11 mouse cellular contexts compared by ENCODE assay signal in the genomic region with DNA sequence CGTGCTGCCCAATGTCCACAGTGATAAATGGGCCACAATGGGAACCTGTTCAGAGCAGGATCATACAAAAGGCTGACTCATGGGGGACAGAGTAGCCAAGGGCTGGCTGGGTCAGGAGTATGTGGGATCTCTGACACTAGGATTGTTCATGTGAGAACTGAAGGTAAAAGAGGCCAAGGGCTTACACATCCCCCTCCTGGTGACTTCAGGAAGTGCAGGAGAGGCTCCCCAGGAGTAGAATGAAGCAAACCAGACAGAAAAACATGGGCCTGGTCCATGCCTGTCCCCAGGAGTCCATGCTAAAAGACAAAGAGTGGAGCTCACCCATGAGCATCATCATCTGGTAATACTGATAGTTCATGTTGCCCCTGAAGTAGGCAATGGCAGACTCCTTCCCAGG. TPM values are rescaled to one million over a fixed set of nuclear protein-coding genes. Genes with fewer than 3 reads are reported as not detected.
DNase-seq lines count a peak whose midpoint lies in the region; ATAC-seq and TF ChIP-seq lines count a peak whose summit lies in the region.
"Not testable (repeated sequence)": the region's sequence is repeated elsewhere in the genome, so short reads cannot be mapped to it uniquely, and the experiment has no call there.
"Had no signal": no experiment of that assay in that cellular context is flagged by ENCODE, and none has a peak within 500 bp of the region (broad histone marks: within the 10 kb centered on the region; RNA-seq: fewer than 3 reads in every experiment).

No protein-coding gene starts in this region.

- not testable (repeated sequence) for H3K9ac ChIP-seq in CH12.LX (ENCODE audit: insufficient read depth, low read depth); embryonic facial prominence, embryonic 11.5 days (replicated peaks; ENCODE audit: low read length); heart, postnatal 0 days (replicated peaks; ENCODE audit: low read depth, low read length); lung, embryonic 14.5 days

- H3K36me3 ChIP-seq in CH12.LX (replicated peaks in 1 of 2; ENCODE audit: control insufficient read depth in 1 of 2, insufficient read depth in 1 of 2, low read length in 1 of 2); embryonic facial prominence, embryonic 11.5 days (replicated peaks; ENCODE audit: control insufficient read depth, insufficient read depth, low read depth, low read length); heart, postnatal 0 days (replicated peaks; ENCODE audit: control insufficient read depth, insufficient read depth, low read length); lung, embryonic 14.5 days (ENCODE audit: insufficient read depth): not testable (repeated sequence)

- dilution Hi-C loops in CH12.LX (cut with MboI; ENCODE audit: extremely low pct_ligation_motif_present, extremely low pct_unique_long_range_greater_than_20kb, low sequenced_read_pairs) = not testable (repeated sequence)

- H3K4me3 ChIP-seq in CH12.LX (replicated peaks in 1 of 3; ENCODE audit: low read depth in 2 of 3, low read length in 2 of 3, poor library complexity in 1 of 3); embryonic facial prominence, embryonic 11.5 days (ENCODE audit: low read depth, low read length); heart, postnatal 0 days (ENCODE audit: low read depth, low read length); lung, embryonic 14.5 days (ENCODE audit: low read depth, low read length): not testable (repeated sequence)

- H3K4me1 ChIP-seq in CH12.LX (ENCODE audit: control insufficient read depth in 1 of 2, insufficient read depth in 2 of 2); embryonic facial prominence, embryonic 11.5 days (ENCODE audit: control insufficient read depth, insufficient read depth, low read length); heart, postnatal 0 days (ENCODE audit: control insufficient read depth, insufficient read depth); lung, embryonic 14.5 days (ENCODE audit: insufficient read depth): not testable (repeated sequence)

- not testable (repeated sequence) for TF ChIP-seq POLR2A in CH12.LX (IDR thresholded peaks at IDR 0.05; ENCODE audit: low read depth, low read length)

- H3K79me2 ChIP-seq in CH12.LX (replicated peaks; ENCODE audit: control insufficient read depth, extremely low read depth, insufficient read depth, poor library complexity, severe bottlenecking) = not testable (repeated sequence)

- H3K4me2 ChIP-seq in CH12.LX (ENCODE audit: insufficient read depth, low read depth, poor library complexity, severe bottlenecking); embryonic facial prominence, embryonic 11.5 days (ENCODE audit: low read depth, low read length); heart, postnatal 0 days (ENCODE audit: low read depth, low read length); lung, embryonic 14.5 days: not testable (repeated sequence)

- WGBS in embryonic facial prominence, embryonic 11.5 days = 84% methylated on average over 1 of the region's 1 CpGs
- 68% methylated on average over 1 of the region's 1 CpGs for WGBS in heart, postnatal 0 days
- WGBS in lung, embryonic 14.5 days = 65% methylated on average over 1 of the region's 1 CpGs

- ATAC-seq in embryonic facial prominence, embryonic 11.5 days (replicated peaks; ENCODE audit: insufficient number of reproducible peaks, low FRiP score, low TSS enrichment, low read depth); heart, postnatal 0 days (ENCODE audit: insufficient read depth, low read depth); lung, embryonic 14.5 days (ENCODE audit: insufficient read depth): not testable (repeated sequence)
- peak; percentile 72 for ATAC-seq in neutrophil, adult 5-6 weeks (ENCODE audit: extremely low read depth, insufficient number of reproducible peaks, low FRiP score, poor library complexity, severe bottlenecking)

- not testable (repeated sequence) for H3K27ac ChIP-seq in CH12.LX (ENCODE audit: insufficient read depth, low read depth); embryonic facial prominence, embryonic 11.5 days (replicated peaks; ENCODE audit: low read depth, low read length); heart, postnatal 0 days (ENCODE audit: low read depth); lung, embryonic 14.5 days (ENCODE audit: low read depth)

- peak; percentile 48 for DNase-seq in CH12.LX (ENCODE audit: extremely low read depth)
- peak; percentile 56 for DNase-seq in adrenal gland, postnatal 25 days
- peak; percentile 71 for DNase-seq in embryonic facial prominence, embryonic 11.5 days (ENCODE audit: low spot score)
- DNase-seq in heart, postnatal 0 days (ENCODE audit: low spot score) = peak; percentile 30
- DNase-seq in kidney, postnatal 14 days = peak; percentile 61
- peak; percentile 76 for DNase-seq in lung, embryonic 14.5 days
- peak; percentile 43 to 77 for DNase-seq in thymus, postnatal 10 days (ENCODE audit: low spot score in 2 of 2)

- H3K27me3 ChIP-seq in CH12.LX (replicated peaks) = peaks cover 35% of the 10 kb centered on the region
- not testable (repeated sequence) for H3K27me3 ChIP-seq in embryonic facial prominence, embryonic 11.5 days (ENCODE audit: control insufficient read depth, insufficient read depth, low read length); heart, postnatal 0 days (ENCODE audit: control insufficient read depth, insufficient read depth, low read length); lung, embryonic 14.5 days (ENCODE audit: insufficient read depth, low read length)

- in situ Hi-C loops in CH12.LX (cut with MboI; ENCODE audit: low pct_ligation_motif_present, low pct_unique_long_range_greater_than_20kb, low sequenced_read_pairs) = loop anchor here (25.0 kb wide), 1 partner anchor 574 kb away; a partner anchor contains a TSS

- peak; percentile 61 to 65 for TF ChIP-seq CTCF in CH12.LX (conservative IDR thresholded peaks at IDR 0.05 in 1 of 2, IDR thresholded peaks at IDR 0.05 in 1 of 2; ENCODE audit: low read depth in 2 of 2, low read length in 2 of 2)
- peak; percentile 56 for TF ChIP-seq CTCF in heart, postnatal 0 days (IDR thresholded peaks at IDR 0.05; ENCODE audit: low read depth)
- peak; percentile 74 for TF ChIP-seq CTCF in lung, embryonic 14.5 days (IDR thresholded peaks at IDR 0.05; ENCODE audit: low read depth)

- H3K9me3 ChIP-seq in CH12.LX (replicated peaks; ENCODE audit: low read length); embryonic facial prominence, embryonic 11.5 days (replicated peaks; ENCODE audit: control insufficient read depth, low read length); heart, postnatal 0 days (replicated peaks; ENCODE audit: control insufficient read depth, low read length); lung, embryonic 14.5 days (ENCODE audit: low read depth, low read length): not testable (repeated sequence)

- not testable (repeated sequence) for TF ChIP-seq EP300 in CH12.LX (IDR thresholded peaks at IDR 0.05; ENCODE audit: low read length); heart, postnatal 0 days (IDR thresholded peaks at IDR 0.05; ENCODE audit: low read depth)

- peak; percentile 28 for TF ChIP-seq RAD21 in CH12.LX (IDR thresholded peaks at IDR 0.05; ENCODE audit: low read depth, low read length)

TF ChIP-seq in CH12.LX, 34 proteins besides CTCF, POLR2A, EP300 and RAD21:
- peak; percentile 45 for TF ChIP-seq SMC3 (IDR thresholded peaks at IDR 0.05; ENCODE audit: low read depth, low read length)

RNA-seq across cellular contexts. Expression of a gene that starts 7.5 kb away (rescaled TPM):
- not detected in 2 replicates for total RNA-seq in CH12.LX (2012; rRNA removed)
- total RNA-seq in CH12.LX (2014; rRNA removed) = not detected in 2 replicates
- polyA plus RNA-seq in CH12.LX (2012; ENCODE audit: insufficient read length, low read depth) = not detected in 2 replicates
- total RNA-seq in adrenal gland, postnatal 25 days (2021) = not detected in 2 replicates
- polyA plus RNA-seq in embryonic facial prominence, embryonic 11.5 days (2014; fragmentation: Nextera tagmentation; extraction: Ambion mirVana) = not detected in 2 replicates
- not detected in 2 replicates for total RNA-seq in heart, postnatal 0 days (2014; rRNA removed; ENCODE audit: low replicate concordance)
- polyA plus RNA-seq in heart, postnatal 0 days (2015; fragmentation: Nextera tagmentation; extraction: Ambion mirVana) = not detected in 2 replicates
- not detected in 2 replicates for polyA plus RNA-seq in lung, embryonic 14.5 days (2014; fragmentation: Nextera tagmentation; extraction: Ambion mirVana)
- 1.2 and 1.7 TPM in 2 replicates for total RNA-seq in neutrophil, adult 5-6 weeks (2017)
- total RNA-seq: heart, adult 8-10 months; layer of hippocampus, adult 18-20 months had no signal
- polyA plus RNA-seq: lung, embryonic 15.5 days had no signal

RNA-seq across cellular contexts. Expression of a gene that starts 35.3 kb away (rescaled TPM):
- total RNA-seq in CH12.LX (2012; rRNA removed) (0.88 and 1.2 TPM in 2 replicates), CH12.LX (2014; rRNA removed) (0.16 TPM in 1 of 2 replicates, not detected in the other)
- not detected in 2 replicates for polyA plus RNA-seq in CH12.LX (2012; ENCODE audit: insufficient read length, low read depth)
- 6.6 and 9.8 TPM in 2 replicates for total RNA-seq in adrenal gland, postnatal 25 days (2021)
- polyA plus RNA-seq in embryonic facial prominence, embryonic 11.5 days (2014; fragmentation: Nextera tagmentation; extraction: Ambion mirVana) = 40.4 and 44.4 TPM in 2 replicates
- 16.5 and 23.2 TPM in 2 replicates for total RNA-seq in heart, postnatal 0 days (2014; rRNA removed; ENCODE audit: low replicate concordance)
- 7.7 and 9.7 TPM in 2 replicates for polyA plus RNA-seq in heart, postnatal 0 days (2015; fragmentation: Nextera tagmentation; extraction: Ambion mirVana)
- polyA plus RNA-seq in lung, embryonic 14.5 days (2014; fragmentation: Nextera tagmentation; extraction: Ambion mirVana) = 28.3 and 30.0 TPM in 2 replicates
- not detected in 2 replicates for total RNA-seq in neutrophil, adult 5-6 weeks (2017)

RNA-seq across cellular contexts. Expression of a gene that starts 59.3 kb away (rescaled TPM):
- 11.1 and 14.2 TPM in 2 replicates for total RNA-seq in CH12.LX (2012; rRNA removed)
- 8.6 and 10.6 TPM in 2 replicates for total RNA-seq in CH12.LX (2014; rRNA removed)
- polyA plus RNA-seq in CH12.LX (2012; ENCODE audit: insufficient read length, low read depth) = 9.5 TPM in 2 replicates
- 290 and 352 TPM in 2 replicates for total RNA-seq in adrenal gland, postnatal 25 days (2021)
- polyA plus RNA-seq in embryonic facial prominence, embryonic 11.5 days (2014; fragmentation: Nextera tagmentation; extraction: Ambion mirVana) = 8.7 and 13.1 TPM in 2 replicates
- total RNA-seq in heart, postnatal 0 days (2014; rRNA removed; ENCODE audit: low replicate concordance) = 41.0 and 49.3 TPM in 2 replicates
- polyA plus RNA-seq in heart, postnatal 0 days (2015; fragmentation: Nextera tagmentation; extraction: Ambion mirVana) = 23.9 and 24.1 TPM in 2 replicates
- polyA plus RNA-seq in lung, embryonic 14.5 days (2014; fragmentation: Nextera tagmentation; extraction: Ambion mirVana) = 30.2 and 32.9 TPM in 2 replicates
- total RNA-seq in neutrophil, adult 5-6 weeks (2017) = 40.4 and 43.6 TPM in 2 replicates
